13 mouse cellular contexts compared by ENCODE assay signal in the genomic region with DNA sequence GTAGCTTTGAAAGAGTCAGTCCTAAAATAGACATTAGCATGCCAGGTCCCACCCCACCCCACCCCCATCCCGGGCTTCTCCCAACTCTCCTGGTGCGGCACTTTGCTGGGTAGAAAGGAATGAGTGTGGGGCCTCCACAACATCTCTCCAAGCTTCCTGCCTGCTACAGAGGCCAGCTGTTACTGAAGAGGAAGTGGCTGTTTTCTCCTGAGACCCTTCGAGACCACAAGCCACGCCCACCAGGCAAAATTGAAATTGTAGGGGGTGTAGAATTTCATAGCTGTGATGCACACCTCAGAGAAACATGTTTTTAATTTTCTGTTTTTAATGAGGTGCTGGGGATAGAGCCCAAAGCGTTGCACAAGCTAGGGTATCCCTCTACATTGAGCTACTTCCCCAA. TPM values are rescaled to one million over a fixed set of nuclear protein-coding genes. Genes with fewer than 3 reads are reported as not detected.
DNase-seq lines count a peak whose midpoint lies in the region; ATAC-seq and TF ChIP-seq lines count a peak whose summit lies in the region.
"Had no signal": no experiment of that assay in that cellular context is flagged by ENCODE, and none has a peak within 500 bp of the region (broad histone marks: within the 10 kb centered on the region; RNA-seq: fewer than 3 reads in every experiment).

No protein-coding gene starts in this region.

- no peak for TF ChIP-seq CTCF in lung, adult 2 months (IDR thresholded peaks at IDR 0.05; ENCODE audit: insufficient read depth, low read length)
- no peak for TF ChIP-seq CTCF in layer of hippocampus, adult 2 months (conservative IDR thresholded peaks at IDR 0.05)

- no peak for DNase-seq in lung, adult 2 months
- DNase-seq in embryonic facial prominence, embryonic 10.5 days (ENCODE audit: low spot score) = no peak
- peak; percentile 27 for DNase-seq in spleen, adult 12 weeks (ENCODE audit: low spot score)
- peak; percentile 76 for DNase-seq in thymus, postnatal 25 days
- no peak for DNase-seq in urinary bladder, adult 18-20 months (ENCODE audit: low spot score in 2 of 2)
- no peak for DNase-seq in forebrain, embryonic 11.5 days (ENCODE audit: low spot score)
- DNase-seq in layer of hippocampus, adult 2 months (ENCODE audit: low spot score in 2 of 2) = no peak
- DNase-seq: gastrocnemius, postnatal 36 days; heart, postnatal 14 days had no signal

- no peaks in the 10 kb centered on the region for H3K36me3 ChIP-seq in lung, embryonic 16.5 days (ENCODE audit: control insufficient read depth, insufficient read depth, low read length)
- H3K36me3 ChIP-seq in embryonic facial prominence, embryonic 10.5 days (replicated peaks) = no peaks in the 10 kb centered on the region
- H3K36me3 ChIP-seq in forebrain, embryonic 11.5 days (ENCODE audit: control insufficient read depth, insufficient read depth, low read length) = no peaks in the 10 kb centered on the region
- H3K36me3 ChIP-seq: forebrain, embryonic 10.5 days; stomach, embryonic 15.5 days had no signal

- 46% methylated on average over 5 of the region's 5 CpGs for WGBS in lung, embryonic 16.5 days
- WGBS in lung, adult 2 months = 44% methylated on average over 5 of the region's 5 CpGs
- WGBS in embryonic facial prominence, embryonic 10.5 days = 64% methylated on average over 5 of the region's 5 CpGs
- WGBS in forebrain, embryonic 11.5 days = 79% methylated on average over 5 of the region's 5 CpGs

- H3K9ac ChIP-seq in lung, embryonic 16.5 days (ENCODE audit: low read length) = no peak overlapping the region
- no peak overlapping the region for H3K9ac ChIP-seq in forebrain, embryonic 11.5 days (ENCODE audit: low read length)
- H3K9ac ChIP-seq: stomach, embryonic 15.5 days had no signal

- H3K4me1 ChIP-seq in lung, embryonic 16.5 days (replicated peaks; ENCODE audit: control insufficient read depth, insufficient read depth, low read length) = no peaks in the 10 kb centered on the region; the same call in 1 of the 2 replicates
- H3K4me1 ChIP-seq in lung, adult 2 months (ENCODE audit: control insufficient read depth, insufficient read depth, low read length) = peaks cover 8% of the 10 kb centered on the region
- H3K4me1 ChIP-seq in embryonic facial prominence, embryonic 10.5 days = peaks cover 17% of the 10 kb centered on the region
- H3K4me1 ChIP-seq in forebrain, embryonic 11.5 days (replicated peaks; ENCODE audit: control insufficient read depth, insufficient read depth, low read length) = no peaks in the 10 kb centered on the region
- H3K4me1 ChIP-seq: stomach, embryonic 15.5 days had no signal

- H3K9me3 ChIP-seq in lung, embryonic 16.5 days (ENCODE audit: control insufficient read depth, low read length) = no peaks in the 10 kb centered on the region
- H3K9me3 ChIP-seq in embryonic facial prominence, embryonic 10.5 days = no peaks in the 10 kb centered on the region
- H3K9me3 ChIP-seq in forebrain, embryonic 11.5 days (ENCODE audit: control insufficient read depth, low read length) = no peaks in the 10 kb centered on the region
- H3K9me3 ChIP-seq: forebrain, embryonic 10.5 days; stomach, embryonic 15.5 days had no signal

- no peak for TF ChIP-seq POLR2A in lung, adult 2 months (IDR thresholded peaks at IDR 0.05; ENCODE audit: borderline replicate concordance, extremely low read depth, low read depth, low read length)

- no peak overlapping the region for H3K27ac ChIP-seq in lung, embryonic 16.5 days (ENCODE audit: low read length)
- H3K27ac ChIP-seq in embryonic facial prominence, embryonic 10.5 days (replicated peaks) = 0 out of 2 replicates have a peak overlapping the region, but pooled peaks have one; percentile 22
- H3K27ac ChIP-seq in forebrain, embryonic 11.5 days (ENCODE audit: low read depth, low read length) = no peak overlapping the region
- H3K27ac ChIP-seq in layer of hippocampus, adult 2 months = no peak overlapping the region
- H3K27ac ChIP-seq: forebrain, embryonic 10.5 days; stomach, embryonic 15.5 days had no signal

- ATAC-seq in lung, embryonic 16.5 days (ENCODE audit: low read depth) = peak; percentile 32; the same call in 1 of the 2 replicates
- ATAC-seq in forebrain, embryonic 11.5 days (replicated peaks; ENCODE audit: low FRiP score) = no peak
- ATAC-seq: inflammation-experienced regulatory T-cells, adult 6 months had no signal

- H3K4me3 ChIP-seq in lung, embryonic 16.5 days (ENCODE audit: low read length) = no peak overlapping the region
- no peak overlapping the region for H3K4me3 ChIP-seq in lung, adult 2 months (replicated peaks; ENCODE audit: extremely low read depth, low read depth, low read length)
- no peak overlapping the region for H3K4me3 ChIP-seq in embryonic facial prominence, embryonic 10.5 days
- H3K4me3 ChIP-seq in forebrain, embryonic 11.5 days (ENCODE audit: low read depth, low read length) = no peak overlapping the region
- H3K4me3 ChIP-seq in layer of hippocampus, adult 2 months = no peak overlapping the region
- H3K4me3 ChIP-seq: forebrain, embryonic 10.5 days; stomach, embryonic 15.5 days had no signal

- no peaks in the 10 kb centered on the region for H3K27me3 ChIP-seq in lung, embryonic 16.5 days (ENCODE audit: control insufficient read depth, insufficient read depth, low read depth, low read length)
- no peaks in the 10 kb centered on the region for H3K27me3 ChIP-seq in embryonic facial prominence, embryonic 10.5 days (replicated peaks; ENCODE audit: low read depth, poor library complexity, severe bottlenecking)
- no peaks in the 10 kb centered on the region for H3K27me3 ChIP-seq in forebrain, embryonic 11.5 days (ENCODE audit: control insufficient read depth, insufficient read depth, low read length)
- H3K27me3 ChIP-seq: stomach, embryonic 15.5 days had no signal

- H3K4me2 ChIP-seq in lung, embryonic 16.5 days (ENCODE audit: low read depth, low read length) = no peak overlapping the region
- H3K4me2 ChIP-seq in forebrain, embryonic 11.5 days (ENCODE audit: low read depth, low read length, severe bottlenecking) = no peak overlapping the region
- H3K4me2 ChIP-seq: stomach, embryonic 15.5 days had no signal

RNA-seq across cellular contexts. Expression of a gene that starts 17.5 kb away (rescaled TPM):
- polyA plus RNA-seq in lung, embryonic 16.5 days (2015; fragmentation: Nextera tagmentation; extraction: Ambion mirVana) = 12.4 and 13.1 TPM in 2 replicates
- 9.9 and 11.9 TPM in 2 replicates for polyA plus RNA-seq in lung, adult 2 months (2012; rRNA removed)
- 9.2 and 11.1 TPM in 2 replicates for polyA plus RNA-seq in embryonic facial prominence, embryonic 10.5 days (2016; fragmentation: Nextera tagmentation; extraction: Ambion mirVana)
- polyA plus RNA-seq in forebrain, embryonic 11.5 days (2014; fragmentation: Nextera tagmentation; extraction: Ambion mirVana) = 11.6 and 11.7 TPM in 2 replicates
- 1 to 10 TPM; 4.8 to 5.2 TPM for total RNA-seq in layer of hippocampus, adult 2 months (2021)

Comparison
In these comparisons a context has a peak if more than half of its experiments do, and no peak if none do; other contexts are left out.
1. DNase-seq: peak in spleen, adult 12 weeks (single experiment) and thymus, postnatal 25 days (single experiment); none in lung, adult 2 months (single experiment), embryonic facial prominence, embryonic 10.5 days (single experiment), urinary bladder, adult 18-20 months (0 of 2), forebrain, embryonic 11.5 days (single experiment) and layer of hippocampus, adult 2 months (0 of 2).